Mouse (Mus musculus): Measurements from ENCODE around the gene Arhgef28.

- TF ChIP-seq POLR2A (IDR thresholded peaks at IDR 0.05; ENCODE audit: low read depth, low read length) (no peak), CTCF (IDR thresholded peaks at IDR 0.05; ENCODE audit: borderline replicate concordance, insufficient read depth, low read length) (no peak)
Measured at GRCm38 (mm10) chr13:98095966-98096365, 110.3 kb downstream of the Arhgef28 start.
